Mouse (Mus musculus) ovary, postnatal 14 days (tissue): Measurements from ENCODE around the gene Uck1.

ENCODE experiments used
- DNase-seq: peaks from one replicate; pipeline ENCODE4 v3.0.0; 2022; ENCODE audit warnings: low spot score

The Uck1 gene

DNA sequence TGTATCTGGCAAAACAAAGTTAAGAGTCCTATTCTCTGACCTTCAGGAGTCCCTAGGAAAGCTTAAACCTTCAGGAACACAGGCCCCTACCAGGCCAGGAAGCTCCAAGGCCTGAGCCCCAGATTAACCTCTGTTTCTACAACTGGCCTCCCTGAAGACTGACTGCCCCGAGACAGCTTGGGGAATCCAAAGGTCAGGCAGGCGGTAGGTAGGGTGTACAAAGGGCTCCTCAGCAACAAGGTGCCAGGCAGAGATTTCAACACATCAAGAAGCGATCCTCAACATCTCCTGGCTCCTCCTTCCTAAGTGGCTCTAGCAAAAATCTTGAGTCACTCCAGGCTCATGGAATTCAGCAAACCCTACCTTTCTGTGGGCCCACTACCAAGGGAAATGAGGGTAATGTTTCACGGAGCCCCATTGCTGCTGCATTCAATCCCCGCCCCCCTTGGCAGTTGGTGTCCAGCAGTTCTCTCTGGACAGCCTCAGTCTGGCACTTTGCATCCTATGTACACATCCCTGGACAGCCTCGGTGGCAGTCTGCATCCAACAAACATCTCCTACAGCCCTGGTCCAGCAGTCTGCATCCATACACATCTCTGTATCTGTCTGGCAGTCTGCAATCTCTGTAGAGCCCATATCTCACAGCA lies 949 bp downstream of the Uck1 start:
- DNase-seq = no peak

DNA sequence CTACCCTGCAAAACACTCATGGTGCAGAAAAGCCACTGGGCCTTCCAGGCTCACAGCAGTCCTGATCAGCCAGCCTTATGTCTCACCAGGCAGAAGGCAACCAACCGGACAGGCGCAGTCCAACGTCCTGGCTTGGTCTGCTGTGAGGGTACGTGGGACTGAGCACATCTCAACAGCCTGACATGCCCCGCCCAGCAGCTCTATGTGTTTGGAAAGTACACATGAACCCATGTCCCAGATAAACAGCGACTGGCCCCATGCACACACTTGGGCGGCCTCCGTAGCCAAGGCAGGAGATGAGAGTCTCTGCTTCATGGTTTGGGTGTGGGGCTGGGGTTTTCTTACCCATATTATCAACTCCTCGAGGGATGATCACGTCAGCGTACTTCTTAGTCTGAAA lies 3.7 kb downstream of the Uck1 start:
- DNase-seq = no peak

DNA sequence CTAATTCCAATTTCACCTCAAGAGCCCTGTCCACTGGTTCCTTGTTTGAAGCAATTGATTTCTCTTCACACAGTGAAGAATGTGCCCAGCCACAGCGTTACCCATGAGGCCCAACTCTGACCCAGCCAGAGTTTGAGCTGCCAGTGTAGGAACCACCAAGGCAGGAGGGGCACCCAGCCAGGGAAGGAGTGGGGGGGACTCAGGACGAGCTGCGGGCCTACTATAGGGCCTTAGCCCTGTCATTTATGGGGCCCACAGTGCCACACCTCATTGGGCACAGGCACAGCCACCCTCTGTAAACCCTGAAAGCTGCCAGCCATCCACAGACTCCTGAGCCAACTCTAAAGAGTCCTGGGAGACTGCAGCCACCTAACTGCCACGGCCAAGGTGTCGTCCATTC lies 5.4 kb downstream of the Uck1 start:
- DNase-seq = no peak

DNA sequence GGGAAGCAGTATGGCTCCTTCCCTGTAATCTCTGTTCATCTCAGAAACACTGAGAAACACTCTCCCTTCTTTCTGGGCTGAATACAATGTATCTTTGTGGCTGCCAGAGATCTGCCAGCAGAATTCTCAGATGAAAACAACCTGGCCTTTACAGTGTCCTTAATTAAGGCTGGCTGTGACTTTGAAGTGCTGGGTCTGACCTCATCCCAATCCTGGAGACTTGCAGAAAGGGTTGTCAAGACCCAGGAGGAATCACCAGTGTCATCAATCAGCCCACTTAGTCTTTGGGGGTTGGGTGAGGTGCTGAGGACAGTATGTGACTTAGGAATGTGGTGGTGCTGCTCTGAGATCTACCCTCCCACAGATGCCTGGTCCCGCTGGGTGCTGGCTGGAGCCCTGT lies 6.6 kb downstream of the Uck1 start:
- DNase-seq = no peak

DNA sequence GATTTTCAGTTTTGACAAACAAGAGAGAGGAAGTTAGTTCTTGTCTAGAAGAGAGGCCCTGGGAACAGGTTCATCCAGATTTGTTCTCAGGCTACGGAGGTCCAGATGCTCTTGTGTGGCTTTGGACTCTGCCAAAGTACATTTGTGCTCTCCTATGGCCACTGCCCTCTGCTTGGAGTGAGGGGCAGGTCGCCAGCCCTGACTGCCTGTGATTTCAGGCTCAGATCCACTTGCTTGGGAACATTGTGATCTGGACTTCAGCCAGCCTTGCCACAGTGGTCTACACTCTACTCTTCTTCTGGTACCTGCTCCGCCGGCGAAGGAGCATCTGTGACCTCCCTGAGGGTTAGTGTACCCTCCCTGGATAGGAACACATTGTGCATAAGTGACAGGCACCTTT lies 7.3 kb downstream of the Uck1 start:
- DNase-seq = no peak

DNA sequence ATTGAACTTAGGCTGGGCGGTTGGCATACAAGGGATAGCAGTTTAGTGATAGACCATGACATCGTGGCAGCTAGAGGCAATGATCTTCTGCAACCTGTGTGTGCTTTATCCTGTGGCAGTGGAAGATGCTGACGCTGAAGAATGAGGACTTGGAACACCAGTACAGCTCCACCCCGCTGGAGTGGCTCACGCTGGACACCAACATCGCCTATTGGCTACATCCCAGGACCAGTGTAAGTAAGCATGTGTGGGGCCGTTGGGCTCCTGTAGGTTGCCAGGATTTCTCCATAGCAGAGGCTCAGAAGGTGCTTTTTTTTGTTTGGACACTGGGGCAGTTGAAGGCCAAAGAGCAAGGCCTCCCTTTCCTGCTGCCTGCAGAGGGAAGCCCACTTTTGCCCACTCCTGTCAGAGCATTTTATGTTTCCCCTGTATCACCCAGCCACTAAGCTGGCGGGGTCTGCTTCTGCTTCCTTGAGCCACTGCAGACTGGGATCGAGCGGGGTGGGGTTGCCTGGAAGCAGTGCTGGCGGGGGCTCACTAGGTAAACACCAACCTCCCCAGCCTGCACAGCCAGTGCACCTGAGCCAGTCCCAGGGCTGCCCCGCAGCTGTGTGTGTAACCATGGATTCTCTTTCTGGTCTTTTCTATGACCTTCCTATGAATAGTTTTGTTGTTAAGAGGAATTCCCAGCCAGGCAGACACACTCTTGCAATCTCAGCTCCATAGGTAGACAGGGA lies 8.0 kb downstream of the Uck1 start:
- DNase-seq = no peak

DNA sequence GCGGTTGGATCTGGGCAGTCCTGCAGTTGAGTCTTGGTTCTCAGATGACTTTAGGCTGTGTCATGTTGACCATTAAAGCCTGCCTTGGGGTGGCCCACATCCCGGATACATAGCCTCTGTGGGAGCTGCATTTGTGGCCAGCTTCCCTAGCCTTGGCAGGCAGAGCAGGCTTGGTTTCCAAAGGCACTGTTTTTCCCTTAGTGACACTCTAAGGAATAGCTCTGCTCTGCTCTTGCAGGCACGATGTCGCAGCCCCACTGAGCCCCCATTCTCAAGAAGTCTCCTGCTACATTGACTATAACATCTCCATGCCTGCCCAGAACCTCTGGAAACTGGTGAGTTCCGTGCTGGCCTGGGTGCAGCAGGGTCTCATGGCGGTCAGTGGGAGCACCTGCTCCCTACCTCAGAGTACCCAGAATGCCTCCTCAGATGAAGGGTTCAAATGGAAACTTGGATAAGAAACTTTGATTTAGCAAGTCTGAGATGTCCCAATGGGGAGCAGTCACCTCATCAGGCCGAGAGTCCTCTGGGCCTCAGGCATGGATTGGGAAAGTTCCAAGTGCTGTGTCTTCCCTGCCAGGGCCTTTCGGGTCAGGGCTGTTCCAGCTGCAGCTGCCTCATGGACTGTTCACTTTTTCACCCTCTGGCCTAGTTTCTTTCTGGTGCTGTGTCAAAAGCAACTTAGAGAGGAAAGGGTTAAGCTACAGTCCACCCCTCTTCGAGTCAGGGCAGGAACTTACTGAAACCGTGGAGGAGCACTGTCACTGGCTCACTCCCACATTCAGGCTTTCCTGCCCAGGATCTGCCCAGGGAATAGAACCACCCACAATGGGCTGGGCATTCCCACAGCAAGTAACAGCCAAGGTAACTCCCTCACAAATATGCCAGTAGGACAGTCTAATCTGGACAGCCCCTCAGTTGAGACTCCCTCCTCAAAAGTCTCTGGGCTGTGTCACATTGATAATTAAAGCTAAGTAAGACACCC lies 11.3 kb downstream of the Uck1 start:
- DNase-seq = no peak

DNA sequence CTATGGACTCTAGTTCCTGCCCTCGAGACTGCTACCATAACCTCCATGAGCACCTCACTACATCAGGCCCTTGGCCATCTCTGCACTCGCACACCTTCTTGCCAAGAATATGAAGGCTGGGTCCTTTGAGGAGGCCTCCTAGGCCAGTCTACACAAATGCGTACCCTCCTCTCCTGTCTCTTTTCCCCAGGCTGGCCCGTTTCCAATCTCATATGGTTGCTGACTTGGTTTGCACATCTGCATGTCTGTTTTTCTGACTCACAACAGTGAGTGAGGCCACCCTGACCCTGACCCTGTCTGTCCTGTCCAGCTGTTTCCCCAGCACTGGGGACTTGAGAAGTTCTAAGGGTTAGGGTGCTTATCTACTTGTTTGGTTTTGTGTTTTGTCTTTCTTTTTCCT lies 13.2 kb downstream of the Uck1 start:
- no peak for DNase-seq

DNA sequence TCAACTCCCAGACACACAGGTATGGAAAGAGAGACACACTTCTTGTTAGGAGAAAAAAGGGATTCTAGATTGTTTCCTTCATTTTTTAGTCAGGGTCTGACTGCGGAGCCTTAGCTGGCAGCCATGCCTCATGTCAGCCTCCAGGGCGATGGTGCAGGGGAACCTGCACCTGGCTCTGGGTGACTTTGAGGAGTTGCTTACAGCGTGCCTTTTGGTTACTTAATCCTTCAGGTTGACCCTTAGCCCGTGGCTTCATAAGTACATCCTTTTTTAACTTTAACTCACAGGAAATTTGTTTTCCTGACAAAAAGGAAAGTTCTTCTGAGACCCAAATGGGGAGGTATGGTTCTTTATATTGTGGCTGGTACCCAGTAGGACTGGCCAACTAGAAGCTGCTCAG lies 17.0 kb downstream of the Uck1 start:
- DNase-seq = no peak

DNA sequence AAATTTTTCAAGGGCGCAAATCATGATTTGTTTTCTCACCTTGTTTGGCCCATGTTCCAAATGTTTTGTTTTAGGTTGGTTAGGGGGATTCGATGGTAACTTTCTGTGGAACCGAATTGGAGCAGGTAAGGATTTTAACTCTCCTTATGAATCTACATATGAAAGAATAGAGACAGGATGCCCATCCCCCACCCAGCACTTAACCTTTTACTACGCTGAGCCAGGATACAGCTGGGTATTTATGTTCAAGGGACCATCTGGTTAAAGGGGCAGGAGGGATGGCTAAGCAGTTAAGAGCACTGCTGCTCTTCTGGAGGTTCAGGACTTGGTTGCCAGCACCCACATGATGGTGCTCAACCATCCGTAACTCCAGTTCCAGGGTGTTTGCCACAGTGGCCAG lies 19.4 kb downstream of the Uck1 start:
- no peak for DNase-seq

DNA sequence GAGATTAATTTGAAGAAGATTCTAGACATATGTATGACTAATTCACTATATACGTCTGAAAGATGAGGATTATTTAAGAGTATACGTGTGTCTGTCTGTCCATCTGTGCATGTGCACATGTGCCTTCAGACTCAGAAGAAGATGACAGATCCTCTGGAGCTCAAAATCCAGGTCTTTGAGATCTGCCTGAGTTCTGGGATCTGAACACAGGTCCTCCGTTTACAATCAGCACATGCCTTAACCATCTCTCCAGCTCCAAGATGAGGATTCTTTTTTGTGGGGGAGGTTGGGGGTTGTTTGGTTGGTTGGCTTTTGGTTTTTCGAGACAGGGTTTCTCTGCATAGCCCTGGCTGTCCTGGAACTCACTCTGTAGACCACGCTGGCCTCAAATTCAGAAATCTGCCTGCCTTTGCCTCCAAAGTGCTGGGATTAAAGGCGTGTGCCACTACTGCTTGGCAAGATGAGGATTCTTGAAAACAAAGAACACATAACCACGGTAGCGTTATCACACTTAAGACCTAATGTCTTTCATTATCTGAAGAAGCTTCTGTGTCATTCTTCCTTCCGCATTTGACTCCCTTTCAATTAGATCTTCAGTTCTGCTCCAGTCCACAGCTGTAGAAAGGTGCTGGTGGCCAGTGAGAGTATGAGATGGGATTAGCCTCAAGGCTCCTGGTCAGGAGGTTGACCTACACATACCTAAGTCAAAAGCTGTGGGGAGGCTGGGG lies 21.1 kb downstream of the Uck1 start:
- DNase-seq = no peak

DNA sequence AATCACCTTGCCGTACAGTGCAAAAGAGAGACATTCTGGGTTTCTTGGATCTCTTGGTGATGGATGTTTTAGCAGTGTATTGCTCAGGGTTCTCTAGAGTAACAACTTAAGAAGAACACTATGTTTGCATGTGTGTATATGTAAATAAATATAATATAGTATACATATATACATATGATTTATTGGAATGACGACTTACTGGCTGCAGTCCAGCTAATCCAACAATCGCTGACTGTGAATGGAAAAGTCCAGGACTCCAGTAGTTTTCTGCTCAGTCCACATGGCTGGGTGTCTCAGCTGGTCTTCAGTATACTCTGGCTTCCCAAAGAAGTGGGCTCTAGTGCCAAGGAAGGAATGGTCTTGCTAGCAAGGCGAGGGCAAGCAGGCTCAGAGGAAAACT lies 22.4 kb downstream of the Uck1 start:
- DNase-seq = no peak

DNA sequence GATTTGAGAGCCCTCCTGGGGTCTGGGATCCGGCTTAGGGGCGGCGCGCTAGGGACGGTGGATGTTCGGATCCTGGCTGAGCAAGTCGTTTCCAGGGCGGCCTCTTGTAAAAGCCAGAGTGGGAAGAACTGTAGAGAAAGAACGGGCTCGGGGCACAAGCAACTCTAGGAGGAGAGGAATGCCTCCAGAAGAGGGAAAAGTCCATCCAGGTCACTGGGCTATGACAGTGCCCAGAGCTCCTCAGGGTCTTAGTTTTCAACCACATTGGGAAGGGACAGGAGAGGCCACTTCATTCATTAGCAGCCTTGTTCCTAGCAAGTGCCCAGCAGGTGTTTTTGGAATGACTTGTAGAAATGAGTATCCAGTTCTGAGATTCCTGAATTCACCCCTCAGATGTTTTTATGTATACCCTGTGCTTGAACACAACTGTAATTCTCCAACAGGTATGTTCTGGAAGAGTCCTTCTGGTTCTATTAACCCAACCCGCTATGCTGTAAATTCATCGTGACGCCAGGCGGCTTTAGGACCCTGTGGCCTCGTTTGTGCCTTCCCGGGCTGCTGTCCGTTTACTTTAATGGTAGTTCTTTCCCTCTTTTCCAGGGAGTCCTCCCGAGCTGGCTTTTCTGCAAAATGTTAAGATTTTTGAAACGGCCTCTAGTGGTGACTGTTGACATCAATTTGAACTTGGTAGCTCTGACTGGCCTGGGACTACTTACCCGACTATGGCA lies 23.0 kb downstream of the Uck1 start:
- peak; percentile 33 for DNase-seq

DNA sequence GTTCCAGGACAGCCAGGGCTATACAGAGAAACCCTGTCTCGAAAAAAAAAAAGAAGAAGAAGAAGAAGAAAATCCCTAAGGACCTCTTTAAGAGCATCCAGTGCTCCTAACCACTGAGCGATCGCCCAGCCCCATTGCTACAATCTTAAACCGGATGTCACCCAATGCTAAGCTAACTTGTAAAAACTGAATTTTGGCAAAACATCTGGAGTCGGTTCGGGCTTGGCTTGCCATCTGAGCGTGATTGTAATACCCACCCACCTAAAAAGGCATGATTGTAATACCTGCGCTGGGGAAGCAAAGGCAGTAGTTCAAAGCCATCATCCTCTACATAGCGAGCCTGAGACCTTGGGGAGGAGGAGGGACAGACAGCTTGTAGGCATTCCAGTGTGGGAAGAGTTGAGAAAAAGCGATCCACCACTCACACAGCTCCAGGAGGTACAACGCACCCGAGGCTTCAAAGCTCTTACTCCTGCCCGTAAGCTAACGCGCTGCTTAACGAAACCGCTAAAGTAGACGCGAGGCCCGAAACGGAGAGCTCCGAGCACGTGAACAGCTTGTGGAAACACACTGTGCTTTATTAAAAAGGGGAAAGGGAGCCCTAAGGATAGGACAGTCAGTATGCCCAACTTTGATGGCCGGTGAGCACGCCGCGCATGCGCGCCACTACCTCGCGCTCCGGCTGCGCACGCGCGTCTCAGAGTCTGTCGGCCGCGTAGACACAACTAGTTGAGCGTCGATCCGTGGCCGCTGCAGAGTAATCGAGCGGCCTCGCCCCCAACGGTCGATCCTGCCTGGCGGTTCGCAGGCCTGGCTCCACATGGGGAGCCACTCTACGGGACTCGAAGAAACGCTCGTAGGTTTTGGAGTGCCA lies 23.8 kb downstream of the Uck1 start, which contains the start of gene Pomt1:
Gene Pomt1, plus strand, starts transcription at position 705 of the 874 bp plus-strand sequence.
- DNase-seq = peak; percentile 87

DNA sequence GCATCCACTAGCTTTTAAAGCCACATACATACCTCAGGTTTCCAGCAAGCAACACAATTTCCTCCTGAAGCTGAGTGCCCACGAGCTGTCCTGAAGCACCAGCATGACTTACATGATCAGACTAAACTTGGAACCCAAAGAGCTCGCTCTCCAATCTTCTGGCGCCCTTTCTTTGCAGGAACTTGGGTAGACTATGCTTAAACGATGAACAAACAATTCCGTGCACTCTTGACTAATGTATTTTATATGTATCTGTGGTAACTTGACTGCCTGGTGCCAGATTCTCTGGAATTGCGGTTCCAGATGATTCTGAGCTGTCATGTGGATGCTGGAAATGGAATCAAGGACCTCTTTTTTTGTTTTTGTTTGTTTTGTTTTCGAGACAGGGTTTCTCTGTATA lies 24.5 kb downstream of the Uck1 start:
- no peak for DNase-seq

DNA sequence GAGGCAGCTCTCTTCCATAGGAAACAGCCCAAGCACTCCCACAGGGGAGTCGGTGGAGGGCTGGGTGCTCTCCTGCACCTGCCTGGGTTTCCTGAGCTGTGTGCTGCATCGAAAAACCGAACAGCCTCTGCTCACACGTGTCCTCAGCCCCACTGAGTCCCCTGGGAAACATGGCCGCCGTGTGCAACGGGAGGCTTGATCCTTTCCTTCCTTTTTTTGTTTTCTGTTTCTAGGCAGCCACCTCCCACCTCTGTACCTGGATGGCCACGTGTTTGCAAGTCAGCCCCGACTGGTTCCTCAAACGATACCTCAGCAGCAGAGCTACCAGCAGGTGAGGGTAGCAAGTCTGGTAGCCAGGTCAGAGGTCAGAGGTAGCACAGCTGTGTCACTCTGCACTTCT lies 37.9 kb downstream of the Uck1 start:
- DNase-seq = no peak

DNA sequence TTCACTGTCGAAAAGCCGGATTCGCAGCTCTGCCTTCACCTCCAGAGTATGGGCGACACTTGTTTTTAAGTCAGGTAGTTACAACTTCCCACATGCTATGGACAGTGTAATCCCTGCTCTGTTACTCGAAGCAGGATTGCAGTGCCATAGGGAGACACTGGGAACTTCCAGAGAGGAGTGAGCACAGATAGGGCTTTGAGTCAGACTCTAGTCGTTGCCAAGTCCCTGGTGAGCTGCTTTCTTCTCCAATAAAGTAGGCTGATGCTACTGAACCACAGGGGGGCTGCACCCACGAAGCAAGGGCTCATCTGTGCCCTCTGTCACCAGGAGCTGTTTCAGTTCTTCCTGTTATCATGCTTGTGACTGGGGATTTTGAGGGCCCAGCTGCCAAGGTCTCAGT lies 38.4 kb downstream of the Uck1 start:
- DNase-seq = no peak

DNA sequence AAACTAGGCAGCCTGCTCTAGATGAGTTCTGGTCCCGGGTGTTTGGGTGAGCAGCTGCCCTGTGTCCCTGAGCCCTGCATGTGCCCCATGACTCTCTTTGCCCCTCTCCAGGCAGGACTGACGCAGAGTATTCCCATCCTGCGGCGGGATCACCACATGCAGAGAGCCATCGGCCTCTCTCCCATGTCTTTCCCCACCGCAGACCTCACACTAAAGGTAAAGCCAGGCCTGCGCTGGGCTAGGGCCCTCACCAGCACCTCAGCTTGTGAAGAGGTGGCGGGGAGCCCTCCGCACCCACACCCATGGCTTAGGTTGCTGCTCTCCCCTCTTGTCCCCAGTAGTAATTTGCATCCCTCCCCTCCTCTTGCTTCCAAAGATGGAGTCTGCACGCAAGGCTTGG lies 39.0 kb downstream of the Uck1 start:
- no peak for DNase-seq

DNA sequence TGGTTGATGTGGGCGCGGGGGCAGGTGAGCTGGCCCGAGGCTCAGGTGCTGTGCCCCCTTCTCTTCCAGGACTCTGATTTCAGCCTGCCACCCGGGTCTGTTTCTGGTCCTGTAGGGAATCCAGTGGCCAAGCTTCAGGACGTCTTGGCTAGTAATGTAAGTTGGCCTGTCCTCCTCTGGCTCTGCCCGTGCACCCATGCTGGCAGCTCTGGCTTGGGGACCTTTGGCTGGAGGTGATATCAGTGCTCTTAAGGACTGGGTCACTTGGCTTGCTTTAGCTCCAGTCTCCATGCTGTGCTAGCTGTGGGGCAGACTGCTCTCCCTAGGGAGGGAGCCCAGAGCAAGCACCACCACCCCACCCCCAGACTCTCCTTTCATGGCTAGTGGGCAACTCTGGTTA lies 39.9 kb downstream of the Uck1 start:
- DNase-seq = no peak

DNA sequence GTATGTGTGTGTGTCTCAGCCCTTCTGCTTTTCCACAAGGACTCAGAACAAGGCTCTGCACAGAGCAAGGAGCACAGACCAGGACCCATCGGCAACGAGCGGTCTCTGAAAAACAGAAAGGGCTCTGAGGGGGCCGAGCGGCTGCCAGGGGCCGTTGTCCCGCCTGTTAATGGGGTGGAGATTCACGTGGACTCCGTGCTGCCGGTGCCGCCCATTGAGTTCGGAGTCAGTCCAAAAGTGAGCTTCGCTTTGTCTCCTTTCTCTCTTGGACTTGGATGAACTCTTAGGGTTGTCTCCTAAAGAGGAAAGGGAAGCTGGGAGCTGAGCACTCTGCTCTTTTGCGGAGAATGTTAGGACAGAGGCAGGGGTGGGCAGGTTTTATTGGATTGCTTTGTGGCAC lies 40.5 kb downstream of the Uck1 start:
- DNase-seq = no peak
